Mouse (Mus musculus): Measurements from ENCODE around the gene Rbl2.

Gene Rbl2

DNA sequence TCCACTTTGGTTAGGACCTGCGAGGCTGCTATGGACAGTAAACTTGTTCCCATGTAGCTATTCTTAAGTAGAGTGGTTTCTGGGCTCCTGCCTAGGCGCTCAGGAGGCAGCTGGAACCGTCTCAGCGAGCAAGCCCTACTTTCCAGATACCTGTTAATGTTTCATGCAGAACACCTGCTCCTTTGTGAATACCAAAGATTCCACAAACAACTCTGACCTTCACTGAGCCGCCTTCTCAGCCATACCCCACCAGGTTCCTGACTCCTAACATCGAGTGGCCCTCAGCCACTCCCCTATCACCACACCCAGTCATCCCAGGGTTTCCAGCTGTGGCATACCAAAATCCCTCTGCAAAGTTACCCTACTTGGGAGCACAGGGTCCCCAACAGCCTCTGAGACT, 100.3 kb downstream of the Rbl2 start:
- no peak for DNase-seq (ENCODE audit: low read depth, low spot score)

DNA sequence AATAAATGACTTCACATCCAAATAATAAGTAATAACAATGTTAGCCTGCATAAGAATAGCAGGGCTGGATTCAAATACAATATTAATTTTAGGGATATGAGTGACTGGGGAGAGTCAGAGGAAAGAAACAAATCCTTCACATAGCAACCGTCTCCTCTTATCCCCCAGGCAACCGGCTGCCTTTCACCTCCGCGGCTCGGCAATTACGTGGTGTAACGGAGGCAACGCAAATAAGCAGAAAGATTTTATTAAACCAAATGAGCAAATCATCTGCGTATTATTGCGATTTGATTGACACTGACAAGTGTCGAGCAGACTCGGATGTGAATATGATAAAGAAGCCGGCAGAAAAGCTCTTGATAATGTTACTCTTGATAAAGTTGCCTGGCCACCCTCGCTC, 101.1 kb downstream of the Rbl2 start:
- no peak for DNase-seq (ENCODE audit: low read depth, low spot score)

DNA sequence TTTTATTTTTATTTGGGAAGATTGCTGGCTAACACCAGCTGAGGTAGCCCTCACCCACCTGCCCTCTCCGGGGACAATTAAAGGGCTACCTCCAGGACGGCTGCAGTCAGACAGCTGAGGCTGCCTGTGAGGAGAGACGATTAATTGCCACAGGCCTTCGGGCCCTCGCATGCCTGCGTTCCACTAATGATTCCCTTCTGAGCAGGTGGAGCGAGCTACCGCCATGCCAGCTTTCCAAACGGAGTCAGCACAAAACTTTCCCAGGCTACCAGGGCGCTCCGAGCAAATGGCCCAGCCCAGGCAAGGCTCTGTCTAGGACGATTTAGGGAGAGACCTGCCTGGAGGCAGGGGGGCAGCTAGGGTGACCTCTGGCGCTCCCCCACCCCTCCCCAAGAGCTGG, 101.7 kb downstream of the Rbl2 start:
- no peak for DNase-seq (ENCODE audit: low read depth, low spot score)

Data from skeletal muscle tissue, adult 2 months (tissue).